Mouse (Mus musculus) left cerebral cortex, adult 11 months (tissue): ENCODE data around the gene Tnrc6a.
"Not testable (repeated sequence)": the region's sequence is repeated elsewhere in the genome, so short reads cannot be mapped to it uniquely, and the experiment has no call there.

Experiments
- DNase-seq: peaks from one replicate; pipeline ENCODE4 v3.0.0; 2022; ENCODE audit warnings: low spot score

Tnrc6a gene

DNA sequence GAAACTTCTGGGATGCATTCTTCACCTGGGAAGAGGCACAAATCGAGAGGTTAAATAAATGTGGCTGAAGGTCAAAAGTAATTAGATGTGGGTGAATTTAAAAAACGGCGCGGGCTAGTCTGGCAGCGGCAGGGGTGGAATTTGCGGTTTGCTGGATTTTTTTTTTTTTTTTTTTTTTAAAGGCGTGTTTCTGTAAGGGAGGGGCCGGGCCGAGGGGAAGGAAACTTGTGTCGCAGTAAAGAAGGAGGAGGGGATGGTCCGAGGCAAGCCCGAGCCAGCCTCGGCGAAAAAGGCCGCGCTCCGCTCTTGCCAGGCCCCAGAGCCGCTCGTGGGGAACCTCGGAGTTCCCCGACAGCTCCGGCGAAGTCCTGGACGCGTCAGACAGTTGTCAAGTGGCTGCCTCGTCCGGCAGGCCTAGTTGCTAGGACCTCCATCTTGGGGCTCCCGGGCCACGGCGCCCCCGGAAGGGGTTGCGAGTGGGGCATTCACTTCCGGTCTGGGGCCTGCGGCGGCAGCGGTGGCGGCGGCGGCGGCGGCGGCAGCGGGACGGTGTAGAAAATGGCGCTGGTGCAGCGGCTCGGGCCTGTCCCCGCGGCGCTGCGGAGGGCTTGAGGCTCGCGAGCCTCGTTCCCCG lies at the start of gene Tnrc6a:
TSS of gene Tnrc6a (plus strand) at position 221 of the 634 bp plus-strand sequence.
- DNase-seq = peak; percentile 87

DNA sequence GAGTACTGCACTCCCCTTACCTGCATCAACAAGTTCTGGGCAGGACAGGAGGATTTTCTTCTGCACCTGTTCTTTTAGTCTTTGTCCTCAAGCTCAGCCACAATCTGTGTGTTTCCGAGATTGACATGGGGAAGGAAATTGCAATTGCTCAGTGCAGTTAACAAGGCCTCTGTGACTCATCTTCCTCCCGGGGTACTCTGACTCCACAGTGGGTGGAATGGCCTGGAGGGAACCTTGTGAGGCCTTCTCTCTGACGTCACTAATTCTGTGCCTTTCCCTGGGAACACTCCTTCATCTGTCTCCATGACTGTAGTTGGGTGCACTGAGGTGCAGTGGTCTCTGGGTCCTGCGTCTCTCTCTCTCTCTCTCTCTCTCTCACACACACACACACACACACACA lies 41.4 kb upstream of the Tnrc6a start:
- DNase-seq = no peak

DNA sequence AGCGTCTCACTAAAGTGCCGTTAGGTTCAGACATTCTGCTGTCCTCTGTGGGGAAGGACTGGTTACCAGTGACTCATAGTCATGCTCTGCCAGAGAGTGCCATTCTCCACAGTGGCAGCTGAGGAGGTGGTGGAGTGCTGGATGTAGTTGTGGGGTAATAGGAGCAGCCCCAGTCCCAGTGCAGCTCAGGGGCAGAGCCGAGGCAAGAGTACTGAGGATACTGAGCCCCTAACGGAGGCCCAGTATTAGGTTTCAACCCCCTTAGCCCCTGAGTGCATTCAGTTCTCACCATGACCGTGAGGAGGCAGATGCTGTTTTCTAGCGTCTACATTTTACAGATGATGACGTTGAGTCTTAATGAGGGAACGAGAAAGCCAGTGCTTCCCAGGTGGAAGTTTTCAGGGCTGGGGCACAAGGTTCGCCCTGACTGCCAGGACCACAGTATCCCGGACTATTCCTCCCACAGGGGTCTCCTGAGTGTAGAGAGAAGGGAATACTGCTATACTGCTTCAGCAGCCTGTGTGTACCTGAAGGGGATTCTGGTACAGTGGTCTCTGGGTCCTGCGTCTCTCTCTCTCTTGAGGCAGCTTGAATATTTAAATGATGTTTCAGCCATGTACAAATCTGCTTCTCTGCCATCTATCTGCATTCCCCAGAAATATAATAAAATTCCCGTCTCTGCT lies 40.1 kb upstream of the Tnrc6a start:
- no peak for DNase-seq

DNA sequence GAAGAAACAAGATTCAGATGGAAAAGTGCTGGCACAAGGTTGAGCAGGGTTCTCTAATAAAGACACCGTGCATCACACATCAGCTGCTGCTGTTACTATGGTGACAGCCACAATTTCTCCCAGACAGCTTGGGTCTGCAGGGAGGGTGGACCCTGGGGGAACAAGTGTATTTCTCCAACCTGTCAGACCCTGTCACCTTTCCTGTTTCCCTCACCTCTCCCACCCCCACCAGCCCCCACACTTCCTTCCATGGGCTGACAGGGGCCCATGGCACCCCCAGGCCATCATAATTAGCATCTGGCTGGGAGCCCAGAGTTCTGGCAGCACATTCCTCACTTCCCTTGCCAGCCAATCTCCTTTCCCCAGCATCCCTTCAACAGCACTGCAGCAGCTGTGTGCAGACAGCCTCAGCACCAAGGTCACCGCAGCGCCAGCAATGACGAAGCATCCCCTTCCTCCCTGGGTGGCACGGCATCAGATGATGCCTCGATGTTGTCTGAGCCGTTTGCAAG lies 39.4 kb upstream of the Tnrc6a start:
- DNase-seq = peak; percentile 73

DNA sequence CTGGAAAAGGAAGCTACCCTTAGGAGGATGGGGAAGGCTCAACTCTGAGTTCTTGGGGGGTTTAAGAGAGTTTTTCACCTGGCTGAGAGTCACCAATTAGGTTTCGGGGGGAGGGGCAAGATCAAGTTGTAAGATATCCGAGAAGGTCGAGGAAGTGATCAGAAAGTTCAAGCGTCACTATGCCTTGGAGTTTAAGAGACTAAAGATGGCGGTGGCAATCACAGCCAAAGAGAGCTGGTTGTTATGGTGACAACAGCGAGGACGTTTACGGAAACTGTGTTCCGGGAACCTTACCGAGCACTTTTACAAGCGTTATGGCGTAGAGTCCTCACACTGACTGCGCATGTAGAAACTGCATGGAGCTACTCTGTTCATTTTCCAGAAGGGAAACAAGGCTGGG lies 39.0 kb upstream of the Tnrc6a start:
- DNase-seq = no peak

DNA sequence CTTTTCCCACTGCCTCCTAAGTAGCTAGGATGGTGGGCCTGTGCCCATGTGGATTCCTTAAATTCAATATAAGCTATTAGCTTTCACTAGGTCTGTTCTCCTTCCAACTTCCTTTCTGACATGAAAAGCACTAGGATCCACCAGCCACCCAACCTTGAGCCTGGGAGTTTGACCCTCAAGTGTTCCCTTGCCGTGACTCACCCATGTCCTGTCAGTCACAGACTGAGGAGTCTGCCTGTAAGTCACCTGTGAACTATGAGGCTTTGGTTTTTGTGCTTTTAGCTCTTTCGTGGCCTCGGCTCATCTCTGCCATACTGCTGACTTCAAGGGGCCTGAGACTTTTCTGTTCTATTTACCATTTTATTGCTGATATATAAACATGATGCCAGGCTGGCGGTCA lies 34.8 kb upstream of the Tnrc6a start:
- no peak for DNase-seq

DNA sequence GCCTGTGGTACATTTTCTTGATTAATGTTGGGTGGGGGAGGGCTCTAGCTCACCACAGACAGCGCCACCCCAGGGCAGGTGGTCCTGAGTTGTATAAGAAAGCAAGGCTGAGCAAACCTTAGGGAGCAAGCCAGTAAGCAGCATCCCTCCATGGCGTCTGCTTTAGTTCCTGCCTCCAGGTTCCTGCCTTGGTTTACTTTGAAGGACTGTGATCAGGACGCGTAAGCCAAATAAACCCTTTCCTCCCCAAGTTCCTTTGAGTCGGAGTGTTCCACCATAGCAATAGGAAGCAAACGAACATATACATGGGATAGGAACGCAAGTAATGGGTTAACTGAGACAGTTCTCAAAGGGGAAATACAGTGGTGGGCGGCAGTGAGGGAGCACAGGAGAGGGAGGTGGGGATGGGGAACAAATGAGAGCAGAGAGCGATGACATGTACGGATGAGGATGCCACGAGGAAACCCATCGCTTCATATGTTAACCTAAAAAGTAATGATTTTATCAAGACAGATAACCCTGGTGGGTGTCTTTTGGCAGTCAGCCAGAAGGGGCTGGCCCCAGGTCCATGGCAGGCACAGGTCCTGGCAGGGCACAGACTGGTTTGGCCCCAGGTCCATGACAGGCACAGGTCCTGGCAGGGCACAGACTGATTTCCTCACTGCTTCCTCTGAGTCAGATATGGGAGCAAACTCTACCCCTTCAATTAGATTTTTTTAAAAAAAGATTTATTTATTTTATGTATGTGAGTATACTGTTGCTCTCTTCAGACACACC lies 27.2 kb upstream of the Tnrc6a start:
- DNase-seq = no peak

DNA sequence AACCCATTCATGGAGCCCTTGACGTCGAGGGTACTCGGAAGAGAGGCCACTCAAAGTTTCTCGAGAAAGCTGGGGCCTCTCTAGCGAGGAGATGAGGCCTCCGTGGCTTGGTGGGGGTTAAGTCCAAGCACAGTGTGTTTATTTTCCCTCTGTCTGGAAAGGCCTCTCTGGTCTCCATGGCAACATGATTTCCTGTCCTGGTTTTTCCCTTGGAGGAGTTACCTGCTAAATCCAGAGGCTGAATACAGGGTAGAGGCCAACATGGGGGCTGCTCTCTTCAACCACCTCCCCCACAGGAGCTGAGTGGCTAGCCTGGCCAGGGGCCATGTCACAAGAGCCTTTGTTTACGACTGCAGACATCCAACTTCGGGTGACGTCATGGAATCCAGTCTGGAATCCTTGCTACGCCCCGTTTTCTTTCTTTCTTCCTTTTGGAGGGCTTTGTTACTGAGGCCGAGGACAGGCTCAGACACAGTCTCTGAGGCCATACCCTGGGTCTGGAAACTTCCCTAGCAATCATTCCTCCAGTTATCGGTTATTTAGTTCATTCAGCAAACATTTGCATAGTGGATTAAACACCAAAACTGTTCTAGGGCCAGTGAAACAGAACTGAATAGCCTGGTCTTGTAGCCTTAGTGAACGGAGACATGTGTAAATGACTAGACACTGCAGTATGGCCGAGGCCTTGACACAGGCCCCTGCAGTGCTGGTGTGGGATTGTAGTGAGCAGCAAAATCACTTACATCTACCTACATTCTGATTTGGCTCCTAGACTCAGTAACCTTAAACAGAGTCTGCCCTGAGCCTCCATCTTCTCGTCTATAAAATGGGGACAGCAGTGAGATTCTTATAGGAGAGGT lies 25.6 kb upstream of the Tnrc6a start:
- DNase-seq = peak; percentile 64

DNA sequence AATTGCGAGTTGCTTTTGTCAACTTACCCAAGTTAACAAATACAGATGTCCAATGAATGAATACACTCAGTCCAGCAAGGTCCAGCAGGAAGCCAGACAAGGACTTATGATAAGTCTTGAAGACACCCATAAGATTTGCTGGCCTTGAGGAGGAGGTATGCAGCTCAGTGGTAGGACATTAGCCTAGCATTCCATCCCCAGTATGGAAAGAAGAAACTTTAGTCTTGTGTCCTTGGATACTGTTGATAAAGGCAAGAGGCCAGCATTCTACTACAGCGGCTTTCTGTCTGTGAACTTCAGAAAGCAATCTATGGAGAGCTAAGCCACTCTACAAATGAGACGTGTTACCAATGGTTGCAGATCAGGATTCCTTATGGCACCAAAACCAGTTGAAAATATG lies 22.4 kb upstream of the Tnrc6a start:
- no peak for DNase-seq

DNA sequence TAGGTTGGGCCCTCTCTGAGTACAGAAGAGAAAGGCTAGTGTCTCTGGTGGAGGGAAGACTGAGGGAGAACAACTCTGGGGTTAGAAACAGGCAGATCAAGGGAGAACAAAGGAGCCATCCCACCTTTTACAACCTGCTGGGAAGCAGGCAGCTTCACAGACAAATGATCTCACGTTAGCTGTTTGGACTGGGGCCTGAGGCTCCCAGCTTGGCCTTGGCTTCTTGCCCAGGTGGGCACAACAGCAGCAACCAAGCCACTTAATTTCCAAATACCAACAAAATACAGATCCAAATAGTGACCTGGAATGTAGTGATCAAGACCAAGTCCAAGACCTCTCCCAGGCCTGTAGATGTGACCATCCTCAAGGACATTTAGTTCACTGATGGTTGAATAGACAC lies 18.3 kb upstream of the Tnrc6a start:
- not testable (repeated sequence) for DNase-seq

DNA sequence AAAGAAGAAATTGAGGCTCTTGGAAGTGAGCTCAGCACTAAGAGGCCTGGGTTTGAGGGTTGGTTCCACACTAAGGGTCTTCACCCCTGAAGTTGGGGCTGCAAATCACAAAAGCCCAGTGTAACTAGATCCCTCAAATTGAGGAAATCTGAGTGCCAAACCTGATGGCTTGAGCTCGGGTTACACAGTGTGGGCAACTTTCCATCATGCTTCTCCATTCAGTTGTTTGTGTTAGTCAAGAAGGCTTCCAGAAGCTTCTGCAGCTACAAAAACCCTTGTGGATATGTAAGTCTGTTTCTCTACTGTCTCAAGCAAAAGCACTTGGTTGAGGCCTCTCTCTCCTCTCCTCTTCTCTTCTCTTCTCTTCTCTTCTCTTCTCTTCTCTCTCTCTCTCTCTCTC lies 17.8 kb upstream of the Tnrc6a start:
- no peak for DNase-seq

DNA sequence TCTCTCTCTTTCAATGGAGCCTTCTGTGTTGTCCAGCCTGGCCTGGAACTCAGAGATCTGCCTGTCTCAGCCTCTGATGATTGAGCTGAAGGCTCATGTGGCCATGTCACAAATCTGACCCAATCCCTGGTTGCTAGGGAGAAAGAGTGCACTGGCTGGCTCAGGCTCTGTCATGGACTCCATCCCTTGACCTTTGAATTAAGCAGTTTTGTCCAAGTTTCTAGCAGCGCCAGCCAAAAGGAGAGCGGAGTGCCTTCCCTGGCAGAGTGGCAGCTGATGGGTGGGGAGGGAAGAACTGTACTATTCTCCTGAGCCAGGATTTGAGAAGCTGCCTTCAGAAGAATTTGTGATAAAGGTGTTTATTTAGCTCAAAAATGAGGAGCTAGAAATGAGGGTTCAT lies 17.4 kb upstream of the Tnrc6a start:
- DNase-seq = no peak

DNA sequence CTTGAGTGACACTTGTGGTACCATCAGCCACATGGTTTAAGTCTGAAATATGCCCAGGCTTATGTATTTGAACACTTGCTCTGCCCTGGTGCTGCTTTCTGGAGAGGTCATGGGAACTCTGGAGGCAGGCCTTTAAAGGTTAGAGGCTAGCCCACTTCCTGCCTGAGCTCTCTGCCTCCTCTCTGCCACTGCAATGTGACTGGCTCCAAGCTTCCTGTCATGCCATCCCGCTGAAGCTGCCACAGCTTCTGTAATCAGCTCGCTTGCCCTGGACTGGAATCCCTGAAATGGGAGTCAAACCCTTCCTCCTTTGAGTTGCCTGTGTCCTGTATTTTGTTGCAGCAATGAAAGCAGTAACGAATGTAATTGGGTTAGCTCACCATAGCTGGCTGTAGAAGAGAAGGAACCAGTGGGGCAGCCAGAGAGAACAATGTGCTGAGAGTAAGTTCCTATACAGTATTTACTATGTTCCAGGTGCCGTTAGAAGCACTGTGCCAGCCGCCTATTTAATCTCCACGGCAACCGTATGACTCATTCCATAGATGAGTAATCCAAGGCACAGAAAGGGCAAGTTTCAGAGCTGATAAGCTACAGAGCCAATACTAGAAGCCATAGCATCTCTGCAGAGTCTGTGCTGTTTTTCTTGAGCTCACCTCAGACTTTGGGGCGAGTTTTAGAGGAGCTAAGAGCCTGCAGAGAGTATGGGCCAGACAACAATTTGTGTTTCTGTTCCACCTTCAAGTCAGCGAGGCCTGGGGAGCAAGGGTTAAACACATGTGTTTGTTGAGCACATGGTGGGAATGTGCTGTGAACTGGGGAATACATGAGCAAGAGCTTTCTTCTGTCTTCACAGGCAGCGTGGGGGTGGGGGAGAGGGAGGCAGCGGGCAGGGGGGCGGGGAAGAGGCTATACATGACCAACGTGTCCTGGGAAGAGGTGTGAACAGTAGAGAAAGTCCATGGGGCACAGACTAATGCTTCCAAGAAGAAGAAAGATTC lies 15.3 kb upstream of the Tnrc6a start:
- no peak for DNase-seq

DNA sequence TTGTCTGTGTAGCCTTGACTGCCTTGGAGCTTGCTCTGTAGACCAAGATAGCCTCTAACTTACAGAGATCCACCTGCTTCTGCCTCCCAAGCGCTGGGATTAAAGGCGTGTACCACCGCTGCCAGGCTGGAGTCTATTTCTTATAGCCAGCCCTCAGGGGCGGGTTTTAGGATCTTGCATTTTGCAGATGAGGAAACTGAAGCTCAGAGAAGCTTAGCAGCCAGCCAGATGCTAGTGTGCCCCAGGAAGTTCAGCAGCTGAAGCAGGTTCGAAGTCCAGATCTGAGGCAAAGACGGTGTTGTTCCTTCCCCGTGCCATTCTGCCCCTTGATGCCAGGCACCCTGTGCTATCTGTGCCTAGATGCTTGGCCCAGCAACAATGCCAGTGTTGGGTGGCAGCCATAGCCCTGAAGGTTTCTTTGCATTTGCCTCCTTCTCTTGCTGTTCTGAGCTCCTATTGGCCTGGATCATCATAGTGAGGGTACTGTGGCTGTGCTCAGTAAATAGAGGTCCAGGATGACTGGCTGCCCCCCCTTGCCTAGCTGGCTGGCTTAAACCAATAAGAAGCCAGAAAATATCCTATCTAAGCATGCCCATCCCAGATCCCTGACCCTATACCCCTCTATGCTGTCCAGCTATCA lies 14.2 kb upstream of the Tnrc6a start:
- DNase-seq = no peak

DNA sequence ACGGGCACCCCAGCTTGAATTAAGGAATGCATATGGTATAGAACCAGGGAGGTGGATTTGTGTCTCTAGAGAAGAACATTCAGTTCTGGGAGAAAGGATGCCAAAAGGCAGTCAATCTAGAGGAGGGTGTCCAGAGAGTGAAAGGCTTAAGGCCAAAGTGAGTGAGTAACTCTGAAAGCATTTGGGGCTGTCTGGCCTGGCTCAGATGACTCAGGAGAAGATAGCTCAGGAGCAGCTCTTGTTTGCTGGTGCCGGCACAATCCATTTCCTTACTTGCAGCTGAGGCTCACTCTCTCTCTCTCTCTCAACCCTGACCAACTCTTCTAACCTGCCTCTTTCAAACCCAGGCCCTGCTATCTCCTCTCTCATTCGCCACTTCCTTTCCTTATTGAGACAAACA lies 13.6 kb upstream of the Tnrc6a start:
- DNase-seq = no peak

DNA sequence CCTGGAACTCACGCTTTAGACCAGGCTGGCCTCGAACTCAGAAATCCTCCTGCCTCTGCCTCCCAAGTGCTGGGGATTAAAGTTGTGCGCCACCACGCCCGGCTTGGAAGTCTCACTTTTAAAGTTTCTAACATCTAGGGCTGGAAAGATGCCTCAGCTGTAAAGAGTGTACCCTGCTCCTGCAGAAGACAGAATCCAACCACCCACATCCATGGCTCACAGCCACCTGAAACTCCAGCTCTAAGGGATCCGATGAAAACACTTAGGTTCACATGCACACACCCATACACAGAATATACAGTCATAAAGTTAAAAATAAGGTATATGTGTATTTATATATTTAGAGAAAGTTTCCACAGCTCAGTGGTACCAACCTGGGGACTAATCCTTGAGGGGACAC lies 10.1 kb upstream of the Tnrc6a start:
- DNase-seq = no peak

DNA sequence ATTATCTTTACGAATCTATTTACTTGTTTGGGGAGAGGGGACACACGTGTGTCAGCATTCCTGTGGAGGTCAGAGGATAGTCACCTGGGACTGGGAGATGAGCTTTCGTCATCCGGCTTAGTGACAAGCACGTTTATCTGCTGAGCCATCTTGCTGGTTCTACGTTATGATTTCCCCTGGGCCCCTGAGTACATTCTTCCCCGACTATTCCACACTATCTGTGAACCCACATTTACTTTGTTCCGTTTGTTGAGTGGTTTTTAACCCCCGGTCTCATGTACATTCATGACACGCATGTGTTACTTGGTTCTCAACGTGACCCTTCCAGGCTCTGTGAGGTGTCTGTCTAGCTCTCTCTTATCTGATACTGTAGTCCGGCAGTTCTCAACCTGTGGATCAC lies 6.9 kb upstream of the Tnrc6a start:
- no peak for DNase-seq

DNA sequence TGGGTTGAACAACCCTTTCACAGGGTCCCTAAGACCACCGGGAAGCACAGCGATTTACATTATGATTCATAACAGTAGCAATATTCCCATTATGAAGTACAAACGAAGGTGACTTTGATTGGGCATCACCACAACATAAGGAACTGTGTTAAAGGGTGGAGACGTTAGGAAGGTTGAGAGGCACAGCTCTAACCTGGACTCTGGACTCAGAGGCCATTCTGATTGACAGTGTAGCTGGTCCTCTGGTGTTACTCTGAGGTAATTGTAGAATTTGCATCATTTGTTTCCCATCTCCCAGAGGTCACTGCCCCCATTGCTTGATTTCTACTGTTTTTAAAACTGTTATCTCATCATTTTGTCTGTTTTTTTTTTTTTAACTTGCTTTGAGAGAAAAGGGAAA lies 6.5 kb upstream of the Tnrc6a start:
- DNase-seq = no peak

DNA sequence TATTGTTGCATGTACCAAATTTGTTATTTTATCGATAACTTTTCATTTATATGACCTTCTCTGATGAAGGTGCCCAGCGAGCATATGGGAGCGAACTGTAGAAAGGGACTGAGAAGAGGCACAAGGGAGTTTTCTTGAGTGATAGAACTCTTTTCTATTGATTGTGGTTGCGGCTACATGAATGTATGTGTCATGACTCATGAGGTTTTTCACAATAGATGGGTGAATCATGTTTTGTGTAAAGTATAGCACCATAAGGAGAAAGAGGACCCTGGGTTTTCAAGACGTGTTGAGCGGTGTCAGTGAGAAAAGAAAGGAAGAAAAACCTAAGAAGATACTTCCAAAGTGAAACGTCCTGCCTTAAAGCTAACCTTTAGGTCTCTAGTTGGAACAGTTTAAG lies 3.2 kb upstream of the Tnrc6a start:
- DNase-seq = no peak

DNA sequence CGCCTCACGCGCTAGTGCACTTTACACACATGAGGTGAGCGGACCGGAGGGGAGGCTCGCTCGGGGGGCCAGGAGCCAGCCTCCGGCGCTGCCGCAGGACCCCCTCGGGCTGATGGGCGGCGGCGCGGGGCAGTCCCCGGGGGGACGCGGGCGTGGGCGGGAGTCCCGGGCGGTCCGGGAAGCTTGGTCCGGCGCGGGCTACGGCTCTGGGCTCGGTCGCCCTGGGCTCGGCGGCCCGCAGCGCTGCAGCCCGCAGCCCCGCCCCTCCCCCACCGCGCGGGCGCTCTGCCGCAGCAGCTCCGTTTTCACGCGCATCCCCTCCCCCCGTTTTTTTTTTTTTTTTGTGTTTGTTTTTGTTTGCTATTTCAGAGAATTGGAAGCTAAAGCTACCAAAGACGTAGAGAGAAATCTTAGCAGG lies 623 bp downstream of the Tnrc6a start:
- DNase-seq = no peak
